Mouse (Mus musculus): Measurements from ENCODE around the gene Eid2b.

Gene Eid2b

DNA sequence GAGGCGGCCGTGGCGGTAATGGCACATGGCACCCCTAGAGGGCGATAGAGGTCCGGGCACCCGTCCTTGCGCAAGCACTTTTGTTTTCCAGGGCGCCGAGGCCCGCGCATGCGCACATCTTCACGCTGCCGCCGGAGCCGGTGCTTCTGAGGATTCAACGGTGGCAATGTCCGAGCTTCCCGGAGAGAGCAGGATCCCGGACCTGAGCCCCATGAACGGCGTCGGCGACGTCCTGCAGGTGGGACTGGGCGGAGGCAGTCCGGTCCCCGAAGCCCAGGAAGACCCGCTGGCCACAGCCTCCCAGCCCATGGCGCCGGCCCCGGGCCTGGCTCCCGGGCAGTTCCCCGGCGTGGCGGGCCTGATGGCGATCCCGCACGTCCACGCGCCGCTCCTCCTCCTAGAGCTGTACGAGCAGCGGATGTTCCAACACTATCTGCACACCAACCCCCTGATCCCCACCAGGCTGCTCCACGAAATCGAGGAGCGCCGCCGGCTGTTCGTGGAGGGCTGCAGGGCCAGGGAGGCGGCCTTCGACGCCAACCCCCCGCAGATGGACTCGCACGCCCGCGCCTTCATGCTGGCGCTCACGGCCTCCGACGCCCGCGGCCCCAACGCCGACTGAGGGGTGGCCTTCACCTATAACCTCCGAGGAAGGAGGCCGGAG, at the start of gene Eid2b:
Eid2b (plus strand) TSS at position 125 of the 664 bp plus-strand sequence.
- 3% methylated on average over 68 of the region's 68 CpGs for WGBS

DNA sequence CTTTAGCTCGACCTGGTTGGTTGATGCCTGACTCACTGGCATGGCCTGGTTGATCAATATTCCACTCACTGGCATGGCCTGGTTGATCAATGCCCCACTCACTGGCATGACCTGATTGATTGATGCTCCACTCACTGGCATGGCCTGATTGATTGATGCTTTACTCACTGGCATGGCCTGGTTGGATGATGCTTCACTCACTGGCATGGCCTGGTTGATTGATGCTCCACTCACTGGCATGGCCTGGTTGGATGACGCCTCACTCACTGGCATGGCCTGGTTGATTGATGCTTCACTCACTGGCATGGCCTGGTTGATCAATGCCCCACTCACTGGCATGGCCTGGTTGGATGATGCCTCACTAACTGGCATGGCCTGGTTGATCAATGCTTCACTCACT, 33.6 kb upstream of the Eid2b start:
- 70% methylated on average over 2 of the region's 2 CpGs for WGBS

DNA sequence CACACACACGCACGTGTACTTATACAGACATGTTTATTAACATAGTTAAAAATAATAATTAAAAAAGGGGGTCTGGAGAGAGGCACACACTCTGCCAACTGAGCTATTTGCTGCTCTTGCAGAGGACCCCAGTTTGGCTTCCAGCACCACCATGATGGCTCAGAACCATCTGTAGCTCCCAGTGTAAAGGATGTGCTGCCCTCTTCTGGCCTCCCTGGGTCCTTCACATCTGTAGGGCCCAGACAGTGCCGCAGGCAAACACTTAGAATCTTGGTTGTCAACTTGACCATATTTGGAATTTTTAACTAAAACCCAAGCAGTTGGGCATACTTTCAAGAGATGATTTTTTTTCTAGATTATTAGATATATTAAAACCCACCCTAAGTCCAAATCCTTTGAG, 28.6 kb upstream of the Eid2b start:
- 93% methylated on average over 3 of the region's 3 CpGs for WGBS

DNA sequence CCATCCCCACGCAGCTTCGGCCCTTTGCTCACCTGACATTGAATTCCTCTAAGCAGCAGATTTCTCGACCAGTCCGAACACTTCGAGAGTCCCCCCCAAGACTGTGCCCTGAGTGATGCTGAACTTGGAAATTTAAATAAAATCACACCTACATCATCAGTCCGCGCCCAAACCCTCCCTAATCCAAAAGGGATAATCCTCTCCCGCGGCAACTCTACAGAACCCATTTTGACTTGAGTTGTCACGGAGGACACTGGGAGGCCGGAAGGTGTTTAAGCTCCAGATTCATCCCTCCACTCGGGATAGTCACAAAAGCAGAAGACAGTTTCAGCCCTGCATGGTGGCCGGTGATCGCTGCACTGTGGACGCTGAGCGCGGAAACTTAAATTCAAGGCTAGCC, 25.6 kb upstream of the Eid2b start:
- 91% methylated on average over 17 of the region's 17 CpGs for WGBS

DNA sequence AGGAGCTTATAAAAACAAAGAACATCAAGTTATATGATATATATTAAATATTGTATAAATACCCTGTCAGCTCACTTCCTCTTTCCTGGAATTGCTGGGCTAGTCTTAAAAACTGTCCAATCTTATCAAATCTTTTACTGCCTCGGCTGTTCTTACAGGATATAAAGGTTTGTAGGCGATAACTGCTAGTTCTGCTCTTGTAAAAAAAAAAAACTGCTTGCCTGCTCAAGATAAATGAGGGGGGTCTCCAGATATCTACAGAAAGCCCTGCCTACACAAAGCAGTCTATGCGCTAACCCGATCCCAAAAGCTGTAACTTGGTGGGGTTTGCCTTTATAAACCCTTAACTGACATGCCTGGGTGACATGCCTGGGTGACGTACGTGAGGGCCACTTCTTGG, 22.9 kb upstream of the Eid2b start:
- 90% methylated on average over 6 of the region's 6 CpGs for WGBS

GRCm38 (mm10) chr7:28255476-28255875, 22.1 kb upstream of the Eid2b start:
- 85% methylated on average over 6 of the region's 6 CpGs for WGBS

DNA sequence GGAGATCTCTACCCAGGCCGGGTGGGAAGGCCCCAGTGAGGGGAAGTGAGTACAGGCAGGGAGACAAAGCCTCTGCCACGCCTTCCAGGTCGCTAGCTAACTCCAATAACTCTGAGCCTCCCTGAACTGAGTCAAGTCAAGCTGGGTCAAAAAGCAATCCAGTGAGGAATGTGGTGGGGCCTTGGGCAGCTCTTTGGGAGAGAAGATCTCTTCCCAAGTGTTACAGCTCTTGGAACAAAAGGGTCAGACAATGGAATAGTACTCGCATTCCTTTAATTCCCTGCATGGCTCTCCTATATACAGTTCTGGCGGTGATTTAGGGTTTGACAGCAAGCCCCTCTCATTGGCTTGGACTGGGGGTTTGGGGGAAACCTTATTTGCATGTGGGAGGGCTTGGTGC, 14.7 kb upstream of the Eid2b start:
- 58% methylated on average over 5 of the region's 5 CpGs for WGBS

- 8% methylated on average over 13 of the region's 15 CpGs for WGBS
Measured at GRCm38 (mm10) chr7:28263786-28264185, 13.8 kb upstream of the Eid2b start.

- 78% methylated on average over 13 of the region's 13 CpGs for WGBS
Measured at GRCm38 (mm10) chr7:28265391-28265790, 12.1 kb upstream of the Eid2b start.

GRCm38 (mm10) chr7:28267129-28268041, 10.2 kb upstream of the Eid2b start, which contains the start of gene Eid2:
Eid2 (plus strand) TSS chr7:28267881.
- WGBS: 4% methylated on average over 57 of the region's 57 CpGs

GRCm38 (mm10) chr7:28268042-28268531, 9.5 kb upstream of the Eid2b start:
- WGBS: under 1% methylated on average over 58 of the region's 62 CpGs

- WGBS: 22% methylated on average over 16 of the region's 16 CpGs
Measured at GRCm38 (mm10) chr7:28268576-28268975, 9.0 kb upstream of the Eid2b start.

DNA sequence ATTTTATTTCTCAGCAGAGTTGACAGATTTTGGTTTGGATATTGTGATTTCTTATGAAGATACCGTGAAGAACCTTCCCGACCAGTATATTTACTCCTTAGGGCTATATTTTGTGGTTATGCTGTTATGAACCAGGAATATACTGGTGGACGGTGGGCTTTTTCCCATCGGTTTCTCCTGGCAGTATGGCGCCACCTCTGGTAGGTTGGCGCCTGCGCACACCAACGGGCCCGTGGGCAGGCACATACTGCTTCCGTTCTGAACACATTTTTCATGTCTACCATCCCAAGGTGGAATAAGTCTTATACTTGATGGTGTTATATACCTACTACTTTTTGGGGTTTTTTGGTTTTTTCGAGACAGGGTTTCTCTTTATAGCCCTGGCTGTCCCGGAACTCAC, 8.2 kb upstream of the Eid2b start:
- 93% methylated on average over 12 of the region's 12 CpGs for WGBS

GRCm38 (mm10) chr7:28271761-28272160, 5.8 kb upstream of the Eid2b start:
- WGBS: 70% methylated on average over 3 of the region's 3 CpGs

DNA sequence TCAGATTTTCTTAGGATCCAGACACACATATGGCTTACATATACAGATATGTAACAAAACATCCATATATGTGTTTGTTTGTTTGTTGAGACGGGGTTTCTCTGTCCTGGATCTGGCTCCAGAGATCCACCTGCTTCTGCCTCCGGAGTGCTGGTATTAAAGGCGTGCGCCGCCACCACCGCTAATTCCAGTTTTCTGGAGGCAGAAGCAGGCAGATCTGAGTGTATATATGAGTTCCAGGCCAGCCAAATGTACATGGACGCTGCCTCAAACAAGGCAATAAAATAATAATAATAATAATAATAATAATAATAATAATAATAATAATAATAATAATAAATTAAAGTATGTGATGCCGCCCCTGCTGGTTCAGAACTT, 313 bp upstream of the Eid2b start:
- 57% methylated on average over 8 of the region's 8 CpGs for WGBS

GRCm38 (mm10) chr7:28278279-28278652, 727 bp downstream of the Eid2b start:
- WGBS: 85% methylated on average over 7 of the region's 7 CpGs

DNA sequence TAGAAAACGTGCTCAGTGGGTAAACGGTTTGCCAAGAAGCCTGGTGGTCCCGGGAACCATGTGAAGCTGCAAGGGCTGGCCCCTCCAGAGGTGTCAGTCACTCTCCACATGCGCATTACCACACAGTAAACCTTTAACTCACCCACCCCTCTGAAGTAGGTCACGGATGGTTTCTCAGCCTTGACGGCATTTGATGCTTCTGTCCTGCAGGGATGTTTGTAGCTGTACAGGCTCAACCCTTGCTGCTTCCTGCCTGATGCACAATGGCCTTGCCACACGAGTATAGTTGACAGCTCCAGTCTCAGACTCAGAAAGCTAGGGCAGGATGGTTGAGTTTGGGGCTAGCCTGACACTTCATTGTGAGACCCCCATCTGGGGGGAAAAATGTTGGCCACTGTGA, 3.1 kb downstream of the Eid2b start:
- 81% methylated on average over 7 of the region's 7 CpGs for WGBS

DNA sequence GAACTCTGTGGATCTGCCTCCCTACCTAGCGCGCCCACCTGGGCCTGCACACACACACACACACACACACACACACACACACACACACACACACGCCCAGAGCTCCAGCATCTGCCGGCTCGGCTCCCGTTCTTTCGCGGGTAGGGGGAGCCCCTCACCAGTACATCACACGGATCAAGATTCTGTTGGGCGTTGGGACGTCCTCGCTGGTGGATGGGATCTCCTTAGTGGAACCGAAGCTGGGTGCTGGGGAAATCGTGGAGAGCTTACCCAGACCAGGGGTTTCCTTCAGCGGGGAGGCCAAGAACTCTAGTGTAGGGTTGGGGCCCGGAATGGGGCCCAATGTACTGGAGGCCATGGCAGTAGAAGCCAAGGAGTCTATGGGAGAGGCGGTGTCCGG, 12.6 kb downstream of the Eid2b start:
- WGBS: 10% methylated on average over 18 of the region's 18 CpGs

- 3% methylated on average over 52 of the region's 52 CpGs for WGBS
Measured at GRCm38 (mm10) chr7:28290638-28291590, 13.4 kb downstream of the Eid2b start, which contains the start of gene Selenov. Selenov (minus strand) TSS chr7:28291186.

- 4% methylated on average over 63 of the region's 63 CpGs for WGBS
Measured at GRCm38 (mm10) chr7:28294481-28294880, 16.9 kb downstream of the Eid2b start.

DNA sequence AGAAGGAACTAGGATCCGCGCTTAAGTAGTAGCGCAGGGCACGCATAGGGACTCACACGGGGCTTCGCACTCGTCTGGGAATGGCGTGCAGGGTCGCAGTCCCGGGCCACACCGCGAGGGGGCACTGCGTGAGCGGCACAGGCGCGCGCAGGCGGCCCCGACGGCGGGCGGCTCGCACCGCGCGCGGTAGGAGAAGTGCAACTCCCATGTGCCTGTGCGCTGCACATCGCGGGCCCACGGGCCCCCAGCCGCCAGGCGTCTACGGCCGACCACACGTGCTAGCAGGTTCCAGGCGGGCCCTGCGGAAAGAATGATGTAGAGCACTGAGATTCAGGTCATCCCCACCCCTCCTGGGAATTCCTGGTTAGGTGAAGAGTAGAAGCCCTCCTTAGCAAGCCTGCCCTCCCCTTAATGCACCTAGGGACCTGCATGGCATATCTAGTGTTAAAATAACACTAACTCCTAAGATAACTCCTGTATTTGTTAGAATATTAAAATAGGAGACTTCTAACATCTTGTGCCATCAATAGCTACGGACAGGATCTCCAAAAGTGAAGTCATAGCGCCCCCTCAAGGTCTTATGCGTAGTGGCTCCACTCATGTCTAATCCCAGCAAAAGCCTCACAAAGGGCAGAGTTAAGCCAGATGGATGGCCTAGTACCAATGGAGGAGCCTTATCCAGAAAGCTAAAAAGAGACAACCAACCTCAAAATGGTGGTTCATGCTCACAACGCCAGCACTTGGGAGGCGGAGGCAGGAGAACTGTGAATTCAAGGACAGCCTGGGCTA, 21.5 kb downstream of the Eid2b start:
- WGBS: 12% methylated on average over 43 of the region's 43 CpGs
